Mouse (Mus musculus) frontal cortex, adult 2 months (tissue): ENCODE measurements at regions not wholly inside any gene's neighbourhood (a gene's known extent, or its start where the extent isn't known, plus 50 kb on each side); places are given as distances from the start of the nearest gene placed in this dataset.

Source experiments
- DNase-seq, 2 experiments: peaks; one replicate each; pipeline ENCODE4 v3.0.0; 2022; ENCODE audit warnings: low spot score in 1 of 2; ENCODE audit errors: extremely low spot score in 1 of 2

GRCm38 (mm10) chr1:60665329-60665728, 51.3 kb upstream of the Cd28 start:
- no peak for DNase-seq

GRCm38 (mm10) chr1:60662301-60662986, 54.2 kb upstream of the Cd28 start:
- DNase-seq, result no peak

- no peak for DNase-seq
These were observed 54.7 kb upstream of the Cd28 start for GRCm38 (mm10) chr1:60661857-60662256.

- DNase-seq, result no peak
These were observed 57.0 kb upstream of the Cd28 start for GRCm38 (mm10) chr1:60659604-60660003.

GRCm38 (mm10) chr1:60659041-60659440, 57.6 kb upstream of the Cd28 start:
- DNase-seq, result no peak

GRCm38 (mm10) chr1:60658383-60658782, 58.2 kb upstream of the Cd28 start:
- no peak for DNase-seq

GRCm38 (mm10) chr1:60657511-60657910, 59.1 kb upstream of the Cd28 start:
- DNase-seq, result no peak

GRCm38 (mm10) chr1:60656976-60657375, 59.6 kb upstream of the Cd28 start:
- DNase-seq, result no peak

GRCm38 (mm10) chr1:60655691-60656595, 60.7 kb upstream of the Cd28 start:
- peak in 1 of 2 experiments; percentile 13 for DNase-seq

- DNase-seq, result no peak
These were observed 61.4 kb upstream of the Cd28 start for GRCm38 (mm10) chr1:60655206-60655605.

GRCm38 (mm10) chr1:60652570-60653011, 64.0 kb upstream of the Cd28 start:
- peak in 1 of 2 experiments; percentile 47 for DNase-seq

- DNase-seq, result no peak
These were observed 66.4 kb upstream of the Cd28 start for GRCm38 (mm10) chr1:60650158-60650557.

GRCm38 (mm10) chr1:60649303-60649850, 67.2 kb upstream of the Cd28 start:
- DNase-seq, result no peak

GRCm38 (mm10) chr1:60646828-60647227, 69.8 kb upstream of the Cd28 start:
- no peak for DNase-seq

GRCm38 (mm10) chr1:60646174-60646573, 70.4 kb upstream of the Cd28 start:
- no peak for DNase-seq

GRCm38 (mm10) chr1:60645176-60645575, 71.4 kb upstream of the Cd28 start:
- DNase-seq, result no peak

GRCm38 (mm10) chr1:60642761-60643160, 73.8 kb upstream of the Cd28 start:
- no peak for DNase-seq

GRCm38 (mm10) chr1:60642175-60642574, 74.4 kb upstream of the Cd28 start:
- no peak for DNase-seq

- DNase-seq, result no peak
These were observed 74.4 kb upstream of the Raph1 start for GRCm38 (mm10) chr1:60641324-60641764.

GRCm38 (mm10) chr1:60639536-60639935, 72.6 kb upstream of the Raph1 start:
- no peak for DNase-seq

- DNase-seq, result no peak
These were observed 72.2 kb upstream of the Raph1 start for GRCm38 (mm10) chr1:60639059-60639458.
